12 mouse cellular contexts compared by ENCODE assay signal in the genomic region with DNA sequence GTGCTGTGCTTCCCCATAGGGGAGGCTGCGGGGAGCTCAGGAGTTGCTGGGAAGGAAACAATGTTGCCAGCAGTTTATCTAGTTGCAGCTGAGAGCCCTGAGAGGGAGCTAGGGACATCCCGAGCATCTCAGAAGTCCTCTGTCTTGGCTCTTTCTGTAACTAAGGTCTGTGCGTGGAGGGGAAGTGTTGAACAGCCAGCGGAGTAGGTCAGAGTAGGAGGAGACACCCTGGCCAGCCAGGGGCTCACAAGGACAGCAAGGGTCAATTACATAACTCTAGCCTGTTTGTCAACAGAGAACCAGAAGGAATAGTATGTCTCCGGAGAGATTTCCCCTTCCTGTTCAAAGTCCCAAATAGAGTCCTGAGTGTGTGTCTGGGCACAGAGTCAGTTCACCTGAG. TPM values are rescaled to one million over a fixed set of nuclear protein-coding genes. Genes with fewer than 3 reads are reported as not detected.
A peak's percentile ranks its signal among the peaks of the same experiment; 100 is the strongest.
DNase-seq lines count a peak whose midpoint lies in the region; ATAC-seq and TF ChIP-seq lines count a peak whose summit lies in the region.
"Had no signal": no experiment of that assay in that cellular context is flagged by ENCODE, and none has a peak within 500 bp of the region (broad histone marks: within the 10 kb centered on the region; RNA-seq: fewer than 3 reads in every experiment).

No protein-coding gene starts in this region.

- TF ChIP-seq CTCF in gastrocnemius, adult 2 months (IDR thresholded peaks at IDR 0.05) = no peak

- peak overlapping the region; percentile 73 for H3K27ac ChIP-seq in gastrocnemius, adult 2 months
- H3K27ac ChIP-seq in heart, embryonic 12.5 days (ENCODE audit: poor library complexity, severe bottlenecking) = peak overlapping the region; percentile 20
- 0 out of 2 replicates have a peak overlapping the region, but pooled peaks have one; percentile 10 for H3K27ac ChIP-seq in macrophage

- ATAC-seq in heart, embryonic 12.5 days (ENCODE audit: insufficient number of reproducible peaks, low FRiP score) = no peak
- ATAC-seq: midbrain, embryonic 16.5 days had no signal

- H3K27me3 ChIP-seq in heart, embryonic 12.5 days (replicated peaks) = no peaks in the 10 kb centered on the region
- H3K27me3 ChIP-seq: embryonic facial prominence, embryonic 15.5 days had no signal

- no peaks in the 10 kb centered on the region for H3K36me3 ChIP-seq in heart, embryonic 12.5 days
- no peaks in the 10 kb centered on the region for H3K36me3 ChIP-seq in macrophage (ENCODE audit: inconsistent target)
- H3K36me3 ChIP-seq: embryonic facial prominence, embryonic 15.5 days had no signal

- no peak overlapping the region for H3K4me3 ChIP-seq in gastrocnemius, adult 2 months
- no peak overlapping the region for H3K4me3 ChIP-seq in heart, embryonic 12.5 days
- no peak overlapping the region for H3K4me3 ChIP-seq in macrophage (ENCODE audit: inconsistent target)
- H3K4me3 ChIP-seq: embryonic facial prominence, embryonic 15.5 days had no signal

- 0 out of 2 replicates have a peak overlapping the region, but pooled peaks have one; percentile 22 for H3K9ac ChIP-seq in heart, embryonic 12.5 days
- H3K9ac ChIP-seq: embryonic facial prominence, embryonic 15.5 days had no signal

- H3K4me1 ChIP-seq in heart, embryonic 12.5 days (replicated peaks) = peaks cover 74% of the 10 kb centered on the region

- H3K9me3 ChIP-seq in heart, embryonic 12.5 days (replicated peaks) = no peaks in the 10 kb centered on the region
- H3K9me3 ChIP-seq: embryonic facial prominence, embryonic 15.5 days had no signal

- WGBS in heart, embryonic 12.5 days = 36% methylated on average over 5 of the region's 5 CpGs
- WGBS in macrophage (ENCODE audit: missing documents) = 34% methylated on average over 5 of the region's 5 CpGs

- H3K79me2 ChIP-seq in macrophage (ENCODE audit: inconsistent target) = peaks cover 33% of the 10 kb centered on the region; the same call in 1 of the 2 replicates

- intact Hi-C loops in gastrocnemius, adult 2 months (cut with DNase I) = no loop called here
- intact Hi-C loops in gastrocnemius, postnatal 14 days (cut with DNase I; ENCODE audit: low total_unique reads) = no loop called here

- H3K4me2 ChIP-seq in heart, embryonic 12.5 days = no peak overlapping the region
- H3K4me2 ChIP-seq: embryonic facial prominence, embryonic 15.5 days had no signal

- peak; percentile 48 for DNase-seq in gastrocnemius, adult 2 months
- no peak for DNase-seq in gastrocnemius, postnatal 14 days
- peak; percentile 38 to 47 for DNase-seq in lung, adult 18-20 months
- no peak for DNase-seq in lung, postnatal 10 days
- no peak for DNase-seq in retina, postnatal 1 day
- no peak for DNase-seq in spleen, postnatal 4 days (ENCODE audit: low spot score in 2 of 2)
- DNase-seq: cerebellum, adult 8-10 months; right cerebral cortex, postnatal 14 days had no signal

RNA-seq across cellular contexts. Expression of a gene that starts 34.7 kb away (rescaled TPM):
- total RNA-seq in gastrocnemius, adult 2 months (2021) = 1 to 10 TPM; 5.3 to 7.3 TPM
- 1 to 10 TPM; 5.3 to 7.0 TPM for total RNA-seq in gastrocnemius, postnatal 14 days (2021)
- polyA plus RNA-seq in heart, embryonic 12.5 days (2016; fragmentation: Nextera tagmentation; extraction: Ambion mirVana) = 34.6 and 38.2 TPM in 2 replicates
- 10 to 100 TPM in 2 of 26 experiments, 1 to 10 TPM in 20, under 1 TPM in 4; 0.51 to 13.5 (median 3.7) TPM for total RNA-seq in macrophage (2018; cell fraction: chromatin; rRNA removed)
- 10 to 100 TPM in 19 of 26 experiments, 1 to 10 TPM in 7; 6.9 to 17.3 (median 12.8) TPM for total RNA-seq in macrophage (2018; cell fraction: cytosol; rRNA removed)
- total RNA-seq in macrophage (2018; cell fraction: nucleus; rRNA removed) = 10 to 100 TPM in 4 of 26 experiments, 1 to 10 TPM in 22; 2.0 to 17.8 (median 4.3) TPM
- polyA plus RNA-seq in macrophage (2018) = 11.6 to 23.0 TPM (median 12.1 TPM) in 3 replicates

Comparison
In these comparisons a context has a peak if more than half of its experiments do, and no peak if none do; other contexts are left out.
1. DNase-seq: peak in gastrocnemius, adult 2 months (single experiment) and lung, adult 18-20 months (2 of 2); none in gastrocnemius, postnatal 14 days (single experiment), lung, postnatal 10 days (single experiment), retina, postnatal 1 day (single experiment) and spleen, postnatal 4 days (0 of 2).
2. H3K27ac ChIP-seq: peak in every context shown above with its lines; median percentile 73 in gastrocnemius, adult 2 months; 20 in heart, embryonic 12.5 days; 10 in macrophage.